Mouse (Mus musculus) limb, embryonic 14.5 days (tissue): Measurements from ENCODE around the gene Prkag2. TPM values are rescaled to one million over a fixed set of nuclear protein-coding genes. Genes with fewer than 3 reads are reported as not detected.

ENCODE experiments used
- ATAC-seq: fragments of 200-750 bp; cut with Nextera tagmentation; 2 replicates; pipeline ENCODE4 v1.8.0; 2017; ENCODE audit warnings: low read depth, moderate number of reproducible peaks, moderate TSS enrichment; ENCODE audit not compliant: low FRiP score
- DNase-seq: peaks from one replicate; pipeline ENCODE4 v3.0.0-alpha.2; 2015; ENCODE audit warnings: low spot score
- H3K27ac ChIP-seq: fragments of 300-500 bp; sonication (generic); replicated peaks from 2 replicates; pipeline ENCODE4 v1.5.1; 2014; ENCODE audit warnings: low read depth, mild to moderate bottlenecking, low read length, moderate library complexity, mixed read lengths
- H3K27me3 ChIP-seq: fragments of 300-500 bp; sonication (generic); 2 replicates; pipeline ENCODE4 v1.6.1; 2014; ENCODE audit warnings: low read length, mixed read lengths; ENCODE audit not compliant: control insufficient read depth, insufficient read depth
- H3K36me3 ChIP-seq: fragments of 300-500 bp; sonication (generic); 2 replicates; pipeline ENCODE4 v1.6.1; 2014; ENCODE audit warnings: mild to moderate bottlenecking, low read length, moderate library complexity, mixed read lengths; ENCODE audit not compliant: control insufficient read depth, insufficient read depth
- H3K4me1 ChIP-seq: fragments of 300-500 bp; sonication (generic); 2 replicates; pipeline ENCODE4 v1.6.1; 2014; ENCODE audit warnings: antibody characterized with exemption, low read length, mixed read lengths; ENCODE audit not compliant: control insufficient read depth, insufficient read depth
- H3K4me2 ChIP-seq: fragments of 300-500 bp; sonication (generic); replicated peaks from 2 replicates; pipeline ENCODE4 v1.6.1; 2014; ENCODE audit warnings: low read depth, mild to moderate bottlenecking, low read length, moderate library complexity; ENCODE audit not compliant: severe bottlenecking
- H3K4me3 ChIP-seq: fragments of 300-500 bp; sonication (generic); replicated peaks from 2 replicates; pipeline ENCODE4 v1.5.1; 2014; ENCODE audit warnings: low read length
- H3K9ac ChIP-seq: fragments of 300-500 bp; sonication (generic); 2 replicates; pipeline ENCODE4 v1.6.1; 2014; ENCODE audit warnings: mild to moderate bottlenecking, low read depth, low read length, moderate library complexity; ENCODE audit not compliant: severe bottlenecking
- H3K9me3 ChIP-seq: fragments of 300-500 bp; sonication (generic); 2 replicates; pipeline ENCODE4 v1.6.1; 2016; ENCODE audit warnings: low read length; ENCODE audit not compliant: control insufficient read depth
- POLR2A ChIP-seq: fragments of 200-500 bp; IDR thresholded peaks from 2 replicates; pipeline ENCODE4 v1.8.0; 2012; ENCODE audit warnings: inconsistent platforms, mild to moderate bottlenecking, moderate library complexity, borderline replicate concordance; ENCODE audit not compliant: insufficient read depth, insufficient read length; ENCODE audit errors: extremely low read depth
- whole genome bisulfite sequencing: fragments of 180-500 bp; shearing (Covaris S2); extraction: QIAGEN DNeasy Blood & Tissue Kit; methylation state at CpG from one replicate; pipeline ENCODE4 v1.1.7; 2014; 5-methylcytosine and 5-hydroxymethylcytosine counted together
- polyA plus RNA-seq, 2 experiments: library from polyadenylated mRNA; depleted of rRNA in 1 of 2; stranded (reverse) in 1 of 2; unstranded in 1 of 2; fragments of >200 nt; fragmentation: Nextera tagmentation in 1 of 2; extraction: Ambion mirVana in 1 of 2; gene quantifications; 2 replicates each; pipeline versions ENCODE4 v1.2.1 to v1.2.3; 2012 to 2014

Gene Prkag2
- polyA plus RNA-seq, 2 experiments: 21.3 to 32.6 TPM

- H3K36me3 ChIP-seq: no peaks in the 10 kb centered on the region
- DNase-seq: peak; percentile 50
Measured at GRCm38 (mm10) chr5:25086234-25086633, 14.2 kb downstream of the Prkag2 start.

GRCm38 (mm10) chr5:25085170-25085569, 15.3 kb downstream of the Prkag2 start:
- Histone ChIP-seq H3K9me3 (no peaks in the 10 kb centered on the region), H3K27me3 (no peaks in the 10 kb centered on the region), H3K9ac (no peak overlapping the region), H3K4me3 (no peak overlapping the region), H3K27ac (no peak overlapping the region), H3K36me3 (no peaks in the 10 kb centered on the region), H3K4me1 (peaks cover 7% of the 10 kb centered on the region; the same call in 1 of the 2 replicates), H3K4me2 (no peak overlapping the region)
- WGBS: 86% methylated on average over 10 of the region's 10 CpGs
- TF ChIP-seq POLR2A: no peak
- ATAC-seq (no peak), DNase-seq (no peak)

More at GRCm38 (mm10) chr5:25086234-25086633, 14.2 kb downstream of the Prkag2 start:
- Histone ChIP-seq H3K4me1 (peaks cover 7% of the 10 kb centered on the region; the same call in 1 of the 2 replicates), H3K27ac (no peak overlapping the region), H3K9ac (no peak overlapping the region), H3K4me3 (no peak overlapping the region), H3K27me3 (no peaks in the 10 kb centered on the region), H3K9me3 (no peaks in the 10 kb centered on the region), H3K4me2 (no peak overlapping the region)
- WGBS: 55% methylated on average over 4 of the region's 4 CpGs
- no peak for ATAC-seq
- TF ChIP-seq POLR2A: no peak

GRCm38 (mm10) chr5:25083816-25084215, 16.6 kb downstream of the Prkag2 start:
- no peak for TF ChIP-seq POLR2A
- no peaks in the 10 kb centered on the region for H3K27me3 ChIP-seq
- no peaks in the 10 kb centered on the region for H3K9me3 ChIP-seq
- no peak overlapping the region for H3K4me3 ChIP-seq
- H3K4me1 ChIP-seq: peaks cover 7% of the 10 kb centered on the region; the same call in 1 of the 2 replicates
- no peak overlapping the region for H3K27ac ChIP-seq
- WGBS: 36% methylated on average over 7 of the region's 7 CpGs
- no peaks in the 10 kb centered on the region for H3K36me3 ChIP-seq
- no peak overlapping the region for H3K9ac ChIP-seq
- DNase-seq (no peak), ATAC-seq (no peak)
- H3K4me2 ChIP-seq: no peak overlapping the region

GRCm38 (mm10) chr5:25082542-25082941, 17.9 kb downstream of the Prkag2 start:
- TF ChIP-seq POLR2A: no peak
- ATAC-seq (0 out of 2 replicates have a peak, but pooled peaks have one; percentile 38), DNase-seq (peak; percentile 37)
- H3K36me3 ChIP-seq: no peaks in the 10 kb centered on the region
- no peaks in the 10 kb centered on the region for H3K27me3 ChIP-seq
- H3K9ac ChIP-seq: no peak overlapping the region
- no peak overlapping the region for H3K4me3 ChIP-seq
- H3K27ac ChIP-seq: no peak overlapping the region
- H3K4me1 ChIP-seq: peaks cover 9% of the 10 kb centered on the region; the same call in 1 of the 2 replicates
- no peaks in the 10 kb centered on the region for H3K9me3 ChIP-seq
- H3K4me2 ChIP-seq: no peak overlapping the region
- 48% methylated on average over 2 of the region's 2 CpGs for WGBS

GRCm38 (mm10) chr5:25081545-25081944, 18.9 kb downstream of the Prkag2 start:
- Histone ChIP-seq H3K4me1 (peaks cover 9% of the 10 kb centered on the region; the same call in 1 of the 2 replicates), H3K27ac (no peak overlapping the region), H3K27me3 (no peaks in the 10 kb centered on the region), H3K4me2 (no peak overlapping the region), H3K9ac (no peak overlapping the region), H3K9me3 (no peaks in the 10 kb centered on the region), H3K36me3 (no peaks in the 10 kb centered on the region), H3K4me3 (no peak overlapping the region)
- WGBS: 71% methylated on average over 16 of the region's 16 CpGs
- ATAC-seq: no peak
- TF ChIP-seq POLR2A: no peak
- no peak for DNase-seq
